Mouse (Mus musculus): ENCODE results near the gene Slc34a1. TPM values are rescaled to one million over a fixed set of nuclear protein-coding genes. Genes with fewer than 3 reads are reported as not detected.

The Slc34a1 gene
- polyA plus RNA-seq, 1 experiment = 0.10 TPM

DNA sequence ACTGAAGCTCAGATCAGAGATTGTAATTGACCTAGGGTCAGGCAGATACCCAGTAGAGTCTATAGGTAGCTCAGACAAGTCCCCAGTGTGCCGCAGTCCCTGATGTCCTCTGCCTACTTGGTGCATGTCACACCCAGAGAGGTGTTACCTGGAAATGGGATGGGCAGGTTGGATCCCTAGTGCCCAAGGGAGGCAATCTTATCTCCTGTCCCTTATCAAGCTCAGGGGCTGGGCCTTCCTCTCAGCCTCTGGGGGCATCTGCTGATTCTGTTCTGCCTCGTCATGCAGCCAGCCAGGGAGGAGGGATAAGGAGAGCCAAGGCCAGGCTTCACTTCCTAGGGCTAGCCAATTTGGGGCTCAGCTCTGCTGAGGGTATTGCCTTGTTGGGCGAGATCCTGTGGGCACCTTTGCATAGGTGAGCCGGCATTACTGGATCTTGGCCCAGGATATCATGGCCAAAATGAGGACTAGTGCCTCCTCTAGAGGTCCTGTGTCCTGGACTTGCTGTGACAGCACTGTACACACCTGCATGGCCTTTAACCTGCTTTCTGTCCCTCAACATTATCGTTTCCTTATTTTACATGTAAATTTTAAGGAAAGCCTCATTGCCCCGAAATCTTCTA lies 48.6 kb downstream of the Slc34a1 start:
- no peak for DNase-seq (ENCODE audit: low read depth)
- TF ChIP-seq CTCF (IDR thresholded peaks at IDR 0.05; ENCODE audit: borderline replicate concordance, extremely low read depth, insufficient read depth, insufficient read length) = no peak
- no peak for TF ChIP-seq POLR2A (IDR thresholded peaks at IDR 0.05; ENCODE audit: borderline replicate concordance, extremely low read depth, insufficient read depth, insufficient read length, poor library complexity, severe bottlenecking)

DNA sequence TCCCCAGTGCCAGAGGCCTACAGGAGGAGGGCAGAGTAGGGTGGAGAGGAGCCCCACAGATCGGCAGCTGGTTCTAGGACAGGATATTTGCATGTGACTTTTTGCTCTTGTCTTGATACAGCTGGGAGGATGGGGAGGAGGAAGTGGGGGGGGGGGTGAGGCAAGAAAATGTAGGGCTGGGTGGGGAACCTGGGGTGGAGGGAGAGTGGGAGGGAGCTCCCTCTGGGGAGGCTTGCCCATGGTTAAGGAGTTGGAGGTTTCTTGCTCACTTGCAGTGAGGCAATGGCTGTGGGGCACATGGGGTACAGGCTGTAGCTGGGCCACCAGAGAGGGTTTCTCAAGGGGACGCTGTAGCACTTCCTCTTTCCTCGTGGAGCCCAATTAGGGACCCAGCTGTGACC lies 49.6 kb downstream of the Slc34a1 start:
- DNase-seq (ENCODE audit: low read depth) = no peak
- TF ChIP-seq CTCF (IDR thresholded peaks at IDR 0.05; ENCODE audit: borderline replicate concordance, extremely low read depth, insufficient read depth, insufficient read length) = no peak
- TF ChIP-seq POLR2A (IDR thresholded peaks at IDR 0.05; ENCODE audit: borderline replicate concordance, extremely low read depth, insufficient read depth, insufficient read length, poor library complexity, severe bottlenecking) = no peak

DNA sequence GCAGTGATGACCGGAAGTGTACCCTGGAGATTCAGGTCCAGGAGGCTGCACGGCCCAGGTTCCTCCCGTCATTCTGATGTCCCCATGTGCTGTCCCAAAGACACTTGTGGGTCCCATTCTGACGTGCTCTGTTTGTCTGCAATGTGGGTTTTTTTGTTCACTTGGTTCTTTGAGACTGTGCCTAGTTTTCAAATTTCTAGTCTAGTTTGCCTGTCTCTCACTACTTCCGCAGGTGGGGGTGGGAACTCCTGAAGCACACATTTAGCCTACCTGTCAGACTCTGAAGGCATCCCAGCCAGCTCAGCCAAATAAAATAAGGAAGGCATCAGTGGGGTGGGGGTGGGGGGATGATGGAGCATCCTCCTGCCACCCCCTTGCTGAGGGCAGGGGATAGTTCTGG lies 50.1 kb downstream of the Slc34a1 start:
- DNase-seq (ENCODE audit: low read depth) = no peak
- no peak for TF ChIP-seq POLR2A (IDR thresholded peaks at IDR 0.05; ENCODE audit: borderline replicate concordance, extremely low read depth, insufficient read depth, insufficient read length, poor library complexity, severe bottlenecking)
- no peak for TF ChIP-seq CTCF (IDR thresholded peaks at IDR 0.05; ENCODE audit: borderline replicate concordance, extremely low read depth, insufficient read depth, insufficient read length)

DNA sequence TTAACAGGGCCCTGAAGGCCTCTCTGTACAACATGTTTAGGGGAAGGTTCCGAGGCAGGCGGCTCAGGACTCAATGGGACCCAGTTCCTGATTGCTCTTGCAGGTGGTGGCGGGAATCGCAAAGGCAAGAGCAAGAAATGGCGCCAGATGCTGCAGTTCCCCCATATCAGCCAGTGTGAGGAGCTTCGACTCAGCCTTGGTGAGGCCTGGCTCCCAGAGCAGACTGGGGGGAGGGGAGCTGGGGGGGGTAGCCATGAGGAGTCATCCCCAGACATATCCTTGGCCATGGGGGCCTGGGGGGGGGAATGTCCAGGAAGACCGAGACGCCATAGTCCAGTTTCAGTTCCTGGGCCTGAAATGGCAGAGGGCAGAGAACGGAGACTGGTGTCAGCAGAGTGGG lies 51.2 kb downstream of the Slc34a1 start:
- TF ChIP-seq POLR2A (IDR thresholded peaks at IDR 0.05; ENCODE audit: borderline replicate concordance, extremely low read depth, insufficient read depth, insufficient read length, poor library complexity, severe bottlenecking) (no peak), CTCF (IDR thresholded peaks at IDR 0.05; ENCODE audit: borderline replicate concordance, extremely low read depth, insufficient read depth, insufficient read length) (no peak)
- no peak for DNase-seq (ENCODE audit: low read depth)

DNA sequence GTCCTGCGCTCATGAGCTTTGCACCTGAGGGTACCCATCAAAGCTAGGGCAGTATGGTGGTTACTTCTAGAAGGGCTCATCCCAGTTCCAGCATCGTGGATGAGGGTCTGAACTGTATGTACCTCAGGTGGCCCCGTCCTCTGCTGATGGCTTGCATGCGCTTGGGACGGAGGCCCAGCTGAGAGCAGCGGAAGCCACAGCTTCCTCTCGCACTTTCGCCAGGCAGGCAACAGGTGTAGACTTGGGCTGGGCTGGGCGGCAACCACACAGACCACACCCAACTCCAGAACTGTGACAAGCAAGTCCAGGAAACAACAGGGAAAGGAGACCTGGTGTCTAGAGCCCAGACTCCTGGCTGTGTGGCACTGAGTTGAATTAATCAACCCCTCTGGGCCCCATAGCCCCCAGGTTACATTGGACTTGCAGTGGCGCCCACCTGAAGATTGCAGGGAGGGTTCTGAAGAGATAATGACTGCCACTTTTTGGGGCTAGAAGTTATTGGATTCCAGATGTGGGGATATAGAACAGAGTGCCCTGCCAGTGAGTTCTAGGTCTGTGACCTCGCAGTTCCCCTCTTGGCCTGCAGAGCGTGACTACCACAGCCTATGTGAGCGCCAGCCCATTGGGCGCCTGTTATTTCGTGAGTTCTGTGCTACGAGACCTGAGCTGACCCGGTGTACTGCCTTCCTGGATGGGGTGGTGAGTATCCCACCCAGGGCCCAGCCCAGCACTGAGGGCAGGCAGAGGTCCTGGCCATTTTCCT lies 51.9 kb downstream of the Slc34a1 start:
- no peak for TF ChIP-seq POLR2A (IDR thresholded peaks at IDR 0.05; ENCODE audit: borderline replicate concordance, extremely low read depth, insufficient read depth, insufficient read length, poor library complexity, severe bottlenecking)
- no peak for TF ChIP-seq CTCF (IDR thresholded peaks at IDR 0.05; ENCODE audit: borderline replicate concordance, extremely low read depth, insufficient read depth, insufficient read length)
- DNase-seq (ENCODE audit: low read depth) = no peak

DNA sequence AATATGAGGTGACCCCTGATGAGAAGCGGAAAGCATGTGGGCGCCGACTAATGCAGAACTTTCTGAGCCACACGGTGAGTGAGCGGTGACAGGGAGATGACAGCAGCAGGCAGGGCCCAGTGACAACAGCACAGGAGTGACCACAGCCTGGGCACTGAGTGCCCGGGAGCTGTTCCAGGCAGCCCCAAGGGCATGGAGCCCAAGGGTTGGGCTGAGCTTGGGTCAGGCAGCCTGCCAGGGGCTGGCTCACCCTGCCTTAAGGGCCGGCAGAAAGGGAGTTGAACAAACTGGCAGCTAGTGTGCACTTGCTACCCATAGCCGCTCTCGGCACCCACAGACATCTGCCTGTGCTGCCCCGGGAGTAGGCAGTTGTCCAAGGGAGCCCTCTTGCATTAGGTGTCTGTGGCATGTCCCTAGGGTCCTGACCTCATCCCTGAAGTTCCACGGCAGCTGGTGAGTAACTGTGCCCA lies 52.6 kb downstream of the Slc34a1 start:
- TF ChIP-seq CTCF (IDR thresholded peaks at IDR 0.05; ENCODE audit: borderline replicate concordance, extremely low read depth, insufficient read depth, insufficient read length) = no peak
- no peak for TF ChIP-seq POLR2A (IDR thresholded peaks at IDR 0.05; ENCODE audit: borderline replicate concordance, extremely low read depth, insufficient read depth, insufficient read length, poor library complexity, severe bottlenecking)
- DNase-seq (ENCODE audit: low read depth) = no peak

DNA sequence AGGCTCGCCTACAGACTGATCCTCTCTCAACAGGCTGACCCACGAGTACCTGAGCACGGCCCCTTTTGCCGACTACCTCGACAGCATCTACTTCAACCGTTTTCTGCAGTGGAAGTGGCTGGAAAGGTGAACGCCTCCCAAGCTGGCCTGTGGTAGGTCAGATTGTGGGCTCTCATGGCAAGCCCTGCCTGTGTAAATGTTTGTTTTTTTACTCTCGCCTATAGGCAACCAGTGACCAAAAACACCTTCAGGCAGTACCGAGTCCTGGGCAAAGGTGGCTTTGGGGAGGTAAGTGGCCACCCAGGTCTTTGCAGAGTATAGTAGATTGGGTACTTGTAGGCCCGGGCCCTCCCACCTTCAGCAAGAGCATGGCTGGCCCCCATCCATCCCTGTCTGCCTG lies 53.3 kb downstream of the Slc34a1 start:
- DNase-seq (ENCODE audit: low read depth) = no peak

DNA sequence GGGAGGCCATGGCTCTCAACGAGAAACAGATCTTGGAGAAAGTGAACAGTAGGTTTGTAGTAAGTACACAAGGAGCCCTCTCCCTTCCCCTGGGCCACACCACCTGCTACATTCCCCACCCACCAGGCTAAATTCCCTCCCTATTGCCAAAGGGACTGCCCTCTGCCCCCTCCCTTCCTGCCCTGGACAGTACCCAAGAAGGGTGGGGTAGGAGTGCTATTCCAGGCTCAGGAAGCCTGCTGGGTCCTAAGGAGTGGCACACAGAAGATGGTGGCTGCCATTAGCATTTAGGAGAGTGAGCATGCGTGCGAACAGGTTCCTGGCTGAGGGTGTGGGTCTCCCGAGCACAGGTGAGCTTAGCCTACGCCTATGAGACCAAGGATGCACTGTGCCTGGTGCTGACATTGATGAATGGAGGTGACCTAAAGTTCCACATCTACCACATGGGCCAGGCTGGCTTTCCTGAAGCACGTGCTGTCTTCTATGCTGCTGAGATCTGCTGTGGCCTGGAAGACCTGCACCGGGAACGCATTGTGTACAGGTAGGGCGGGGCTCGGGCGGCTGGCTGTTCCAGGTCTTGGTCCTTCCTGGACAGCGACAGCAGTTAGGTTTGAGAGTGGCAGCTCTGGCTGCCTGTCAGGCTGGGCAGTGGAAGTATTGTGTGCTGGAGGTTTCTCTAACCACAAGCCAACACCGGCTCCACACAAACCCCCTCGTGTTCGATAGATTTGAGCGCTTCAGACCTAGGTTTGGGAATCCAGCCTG lies 54.0 kb downstream of the Slc34a1 start:
- no peak for DNase-seq (ENCODE audit: low read depth)
- TF ChIP-seq POLR2A (IDR thresholded peaks at IDR 0.05; ENCODE audit: borderline replicate concordance, extremely low read depth, insufficient read depth, insufficient read length, poor library complexity, severe bottlenecking) (no peak), CTCF (IDR thresholded peaks at IDR 0.05; ENCODE audit: borderline replicate concordance, extremely low read depth, insufficient read depth, insufficient read length) (no peak)

More for the DNA sequence above, 53.3 kb downstream of the Slc34a1 start:
- TF ChIP-seq POLR2A (IDR thresholded peaks at IDR 0.05; ENCODE audit: borderline replicate concordance, extremely low read depth, insufficient read depth, insufficient read length, poor library complexity, severe bottlenecking) (no peak), CTCF (IDR thresholded peaks at IDR 0.05; ENCODE audit: borderline replicate concordance, extremely low read depth, insufficient read depth, insufficient read length) (no peak)

DNA sequence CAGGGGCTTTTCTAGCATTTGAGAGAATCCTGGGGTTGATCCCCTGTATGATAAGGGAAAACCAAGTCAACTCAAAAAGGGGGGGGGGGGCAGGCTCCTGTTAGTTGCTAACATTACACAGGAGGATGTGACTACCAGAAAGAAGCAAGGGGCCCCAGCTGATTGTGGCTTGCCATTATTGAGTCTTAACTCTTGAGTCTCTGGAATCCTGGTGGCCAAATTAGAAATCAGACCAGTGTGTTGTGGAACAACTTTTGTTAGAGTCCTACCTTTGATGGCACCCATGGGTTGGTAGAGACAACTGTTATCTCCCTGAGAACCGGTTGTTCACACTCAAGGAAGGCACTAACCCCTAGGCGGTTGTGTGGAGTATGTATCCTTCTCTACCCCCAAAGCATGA lies 65.0 kb downstream of the Slc34a1 start:
- TF ChIP-seq CTCF (IDR thresholded peaks at IDR 0.05; ENCODE audit: borderline replicate concordance, extremely low read depth, insufficient read depth, insufficient read length) (no peak), POLR2A (IDR thresholded peaks at IDR 0.05; ENCODE audit: borderline replicate concordance, extremely low read depth, insufficient read depth, insufficient read length, poor library complexity, severe bottlenecking) (no peak)
- no peak for DNase-seq (ENCODE audit: low read depth)

DNA sequence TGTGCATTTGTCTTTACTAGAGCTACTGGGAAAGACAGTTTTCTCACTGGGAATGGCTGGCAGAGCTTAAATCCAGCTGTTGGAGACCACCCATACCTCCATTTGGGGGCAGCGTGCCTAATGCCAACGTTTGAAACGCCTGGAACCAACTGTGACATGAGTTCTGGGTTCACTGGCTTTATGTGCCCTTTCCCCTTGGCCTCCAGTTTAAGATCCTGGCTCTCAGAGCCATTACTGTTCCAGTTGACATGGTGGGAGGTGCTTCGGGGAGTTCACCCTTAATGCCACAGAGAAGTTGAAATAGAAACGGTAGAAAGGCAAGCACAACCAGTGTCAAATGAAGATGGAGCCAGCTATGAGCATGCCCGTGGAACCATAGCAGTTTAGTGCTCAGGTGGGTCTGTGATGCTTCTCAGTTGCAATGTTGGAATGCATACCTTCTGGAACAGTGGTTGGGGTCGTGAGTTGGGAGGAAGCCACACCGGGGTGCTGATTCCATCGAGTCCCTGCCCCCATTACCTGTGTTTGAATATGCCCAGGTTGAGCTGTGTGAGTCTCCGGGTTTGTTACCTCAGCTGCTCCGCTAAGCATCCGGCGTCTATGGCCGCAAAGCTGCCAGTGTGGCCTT lies 65.5 kb downstream of the Slc34a1 start:
- TF ChIP-seq CTCF (IDR thresholded peaks at IDR 0.05; ENCODE audit: borderline replicate concordance, extremely low read depth, insufficient read depth, insufficient read length) = no peak
- TF ChIP-seq POLR2A (IDR thresholded peaks at IDR 0.05; ENCODE audit: borderline replicate concordance, extremely low read depth, insufficient read depth, insufficient read length, poor library complexity, severe bottlenecking) = no peak
- DNase-seq (ENCODE audit: low read depth) = no peak

Measured in brain, embryonic 14.5 days (tissue).